Mouse (Mus musculus) thymus, postnatal 36 days (tissue): Measurements from ENCODE around the gene Rab37.

Source experiments
- DNase-seq, 2 experiments: peaks; one replicate each; pipeline ENCODE4 v3.0.0; 2022; ENCODE audit warnings: mixed read lengths in 2 of 2

Gene Rab37

DNA sequence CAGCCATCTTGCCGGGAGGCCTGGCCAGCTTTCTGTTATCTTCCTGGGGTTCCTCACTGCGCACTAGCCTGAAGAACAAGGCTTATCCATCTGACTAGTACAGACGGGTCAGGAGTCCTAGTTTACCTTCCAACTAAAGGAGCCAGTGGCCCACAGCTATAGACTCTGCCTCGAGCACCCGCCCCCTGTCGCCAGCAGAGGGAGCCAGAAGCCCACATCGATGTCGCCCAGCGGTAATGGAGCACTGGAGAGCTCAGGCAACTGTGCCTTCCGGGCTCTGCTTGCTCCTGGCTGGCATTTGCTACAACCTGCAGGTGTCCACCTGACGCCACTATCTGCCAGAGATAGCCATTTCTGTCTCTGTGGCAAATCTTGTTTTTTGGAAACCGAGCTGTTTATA is 111.1 kb downstream of the Rab37 start:
- peak; percentile 80 to 82 for DNase-seq

- no peak for DNase-seq
Measured at GRCm38 (mm10) chr11:115202756-115203155, 111.5 kb downstream of the Rab37 start.

DNA sequence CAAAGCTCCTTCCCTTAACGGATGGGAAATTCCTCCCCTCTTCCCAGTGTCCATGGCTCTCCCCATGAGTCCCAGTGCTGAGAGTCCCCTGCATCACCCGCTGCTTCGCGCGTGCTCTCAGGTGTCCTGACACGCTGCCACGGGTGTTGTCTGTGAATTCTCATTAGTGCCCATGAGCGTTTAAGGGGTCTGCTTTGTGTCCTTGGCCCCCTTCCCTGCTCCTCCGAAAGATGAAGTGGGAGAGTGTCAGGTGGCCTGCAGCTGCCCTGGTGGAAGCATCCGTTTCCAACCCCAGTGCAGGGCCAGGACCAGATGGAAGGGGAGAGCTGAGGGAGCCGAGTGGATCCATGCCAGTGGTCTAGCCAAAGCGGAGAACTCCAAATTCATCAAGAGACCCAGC is 116.9 kb downstream of the Rab37 start:
- DNase-seq: no peak

GRCm38 (mm10) chr11:115208776-115209732 is 117.8 kb downstream of the Rab37 start:
- no peak for DNase-seq

- no peak for DNase-seq
Measured at GRCm38 (mm10) chr11:115209958-115210357, 118.7 kb downstream of the Rab37 start.
